Mouse (Mus musculus) kidney, adult 9 months (tissue): Measurements from ENCODE around the gene Xpo5.

Experiments used
- DNase-seq: peaks from one replicate; pipeline ENCODE4 v3.0.0; 2022

The Xpo5 gene

GRCm38 (mm10) chr17:46206676-46207075 lies 4.1 kb downstream of the Xpo5 start:
- DNase-seq: peak; percentile 57

GRCm38 (mm10) chr17:46210550-46210949 lies 8.0 kb downstream of the Xpo5 start:
- peak; percentile 9 for DNase-seq

GRCm38 (mm10) chr17:46221601-46222000 lies 19.0 kb downstream of the Xpo5 start:
- DNase-seq: no peak

GRCm38 (mm10) chr17:46227576-46227975 lies 25.0 kb downstream of the Xpo5 start:
- no peak for DNase-seq

- no peak for DNase-seq
Observed at GRCm38 (mm10) chr17:46236067-46236466, 33.5 kb downstream of the Xpo5 start.

GRCm38 (mm10) chr17:46237079-46237478 lies 34.5 kb downstream of the Xpo5 start:
- DNase-seq: no peak

- no peak for DNase-seq
Observed at GRCm38 (mm10) chr17:46237480-46237879, 34.9 kb downstream of the Xpo5 start.

GRCm38 (mm10) chr17:46239516-46240114 lies 37.0 kb downstream of the Xpo5 start:
- DNase-seq: no peak

GRCm38 (mm10) chr17:46241471-46241870 lies 38.9 kb downstream of the Xpo5 start:
- no peak for DNase-seq

- no peak for DNase-seq
Observed at GRCm38 (mm10) chr17:46242274-46242673, 39.7 kb downstream of the Xpo5 start.

GRCm38 (mm10) chr17:46242993-46243392 lies 40.4 kb downstream of the Xpo5 start:
- DNase-seq: no peak

- DNase-seq: peak; percentile 62
Observed at GRCm38 (mm10) chr17:46243624-46244023, 41.0 kb downstream of the Xpo5 start.

GRCm38 (mm10) chr17:46244579-46244978 lies 42.0 kb downstream of the Xpo5 start:
- no peak for DNase-seq

- peak; percentile 96 for DNase-seq
Observed at GRCm38 (mm10) chr17:46247512-46248188, 45.1 kb downstream of the Xpo5 start, which contains the start of the genes Polr1c and Yipf3. Gene Polr1c (minus strand): TSS chr17:46248054. Gene Yipf3 (plus strand): TSS chr17:46248080.

- DNase-seq: no peak
Observed at GRCm38 (mm10) chr17:46248189-46248522, 45.6 kb downstream of the Xpo5 start.

- DNase-seq: no peak
Observed at GRCm38 (mm10) chr17:46251174-46251573, 48.6 kb downstream of the Xpo5 start.

- peak; percentile 55 for DNase-seq
Observed at GRCm38 (mm10) chr17:46252571-46253451, 50.2 kb downstream of the Xpo5 start.

- DNase-seq: peak; percentile 87
Observed at GRCm38 (mm10) chr17:46253452-46254084, 51.0 kb downstream of the Xpo5 start, which contains the start of gene Lrrc73. Gene Lrrc73 (plus strand): TSS chr17:46253531.

- DNase-seq: no peak
Observed at GRCm38 (mm10) chr17:46254106-46254505, 51.5 kb downstream of the Xpo5 start.

GRCm38 (mm10) chr17:46255147-46255546 lies 52.6 kb downstream of the Xpo5 start:
- no peak for DNase-seq

GRCm38 (mm10) chr17:46258279-46259053 lies 55.9 kb downstream of the Xpo5 start:
- no peak for DNase-seq

- no peak for DNase-seq
Observed at GRCm38 (mm10) chr17:46259675-46260074, 57.1 kb downstream of the Xpo5 start.
